Mouse (Mus musculus) kidney, adult 11 months (tissue): ENCODE results near the gene Atpaf1.

Source experiments
- DNase-seq: peaks from one replicate; pipeline ENCODE4 v3.0.0; 2022

The Atpaf1 gene

DNA sequence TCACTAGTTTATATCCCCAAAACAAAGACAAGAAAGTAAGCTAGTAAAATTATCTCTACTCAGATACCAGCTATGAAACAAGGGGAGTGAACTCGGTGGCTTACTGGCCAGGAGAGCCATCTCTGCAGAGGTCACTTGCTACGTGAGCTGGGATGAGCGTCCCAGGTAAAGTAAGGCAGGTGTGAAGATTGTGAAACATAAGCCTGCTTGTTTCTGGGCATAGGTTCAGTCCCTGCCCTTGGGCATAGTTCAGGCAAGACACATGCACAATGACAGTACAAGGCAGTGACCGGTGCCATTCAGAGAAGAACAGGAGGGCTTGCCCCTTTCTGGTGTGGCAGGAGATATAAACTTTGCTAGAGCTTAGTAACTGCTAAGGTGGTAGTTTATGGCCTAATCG, 31.0 kb downstream of the Atpaf1 start:
- no peak for DNase-seq

DNA sequence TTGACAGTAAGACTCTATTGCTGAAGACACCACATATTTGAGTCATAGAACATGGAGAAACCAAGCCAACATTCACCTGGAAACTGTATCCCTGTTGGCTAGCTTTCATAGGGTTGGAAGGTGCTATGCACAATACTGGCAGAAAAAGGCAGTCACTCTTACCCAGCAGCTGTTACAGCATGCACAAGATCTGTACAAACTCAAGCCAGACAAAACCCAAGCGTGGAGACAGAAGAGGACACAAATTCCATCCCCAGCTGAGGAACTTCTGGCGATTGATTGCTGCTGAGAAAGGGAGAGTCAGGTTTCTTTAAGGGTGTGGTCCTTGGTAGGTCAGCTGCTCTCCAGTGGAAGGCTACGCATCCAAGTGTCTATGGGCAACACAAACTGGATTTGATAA, 35.6 kb downstream of the Atpaf1 start:
- no peak for DNase-seq

DNA sequence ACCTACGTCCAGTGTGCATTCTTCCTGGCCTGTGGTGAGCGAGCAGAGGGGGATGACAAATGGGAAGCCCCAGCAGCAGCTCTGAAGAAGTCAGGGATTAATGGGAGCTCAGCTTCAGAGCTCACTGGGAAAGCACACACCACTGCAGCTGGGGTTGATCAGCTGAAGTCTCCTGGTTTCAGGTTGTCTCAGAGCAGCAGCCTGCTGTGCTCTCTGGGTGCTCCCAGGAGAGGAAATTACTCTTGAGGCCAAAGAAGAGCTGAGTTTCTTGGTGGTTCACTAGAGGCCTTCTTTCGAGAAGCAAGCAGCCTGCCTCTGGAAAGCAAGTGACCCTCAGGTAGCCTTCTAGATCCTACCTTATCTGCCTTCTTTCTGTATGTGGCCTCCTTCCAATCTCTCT, 36.3 kb downstream of the Atpaf1 start:
- no peak for DNase-seq

DNA sequence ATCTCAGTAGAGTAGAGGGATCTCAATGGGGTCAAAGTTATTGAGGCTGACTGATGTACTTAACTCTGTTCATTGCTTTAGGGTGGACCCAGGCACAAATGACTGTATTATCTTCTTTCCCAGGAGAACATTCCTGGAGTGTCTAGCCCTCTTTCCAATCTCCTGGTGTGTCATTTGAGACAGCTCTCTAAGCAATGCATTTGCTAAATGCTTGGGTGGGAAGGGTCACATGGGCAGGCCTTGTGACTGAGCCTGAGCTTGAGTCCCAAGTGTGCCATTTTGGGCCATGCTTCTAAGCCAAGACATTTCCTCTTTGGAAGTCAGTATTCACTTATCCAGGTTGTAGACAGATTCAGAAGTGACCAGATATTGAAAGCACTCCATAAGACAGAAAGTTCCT, 36.8 kb downstream of the Atpaf1 start:
- no peak for DNase-seq

DNA sequence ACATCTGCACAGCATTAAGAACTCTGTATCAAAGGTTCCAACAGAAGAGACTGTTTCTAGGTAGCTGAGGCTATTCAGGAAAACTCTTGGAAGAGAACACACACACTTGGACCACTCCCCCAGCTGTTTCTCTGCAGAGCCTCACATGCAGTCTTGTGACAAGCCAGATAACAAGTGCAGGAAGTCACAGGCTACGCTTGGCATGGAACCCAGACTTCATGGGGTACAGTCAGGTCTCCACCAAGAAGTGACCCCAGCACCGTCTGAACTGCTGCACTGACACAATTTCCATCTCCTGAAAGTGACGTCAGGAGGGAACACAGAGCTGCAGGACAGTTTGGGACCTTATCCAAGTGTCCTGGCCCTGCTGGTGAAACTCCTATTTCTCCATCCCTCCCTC, 37.3 kb downstream of the Atpaf1 start:
- no peak for DNase-seq

DNA sequence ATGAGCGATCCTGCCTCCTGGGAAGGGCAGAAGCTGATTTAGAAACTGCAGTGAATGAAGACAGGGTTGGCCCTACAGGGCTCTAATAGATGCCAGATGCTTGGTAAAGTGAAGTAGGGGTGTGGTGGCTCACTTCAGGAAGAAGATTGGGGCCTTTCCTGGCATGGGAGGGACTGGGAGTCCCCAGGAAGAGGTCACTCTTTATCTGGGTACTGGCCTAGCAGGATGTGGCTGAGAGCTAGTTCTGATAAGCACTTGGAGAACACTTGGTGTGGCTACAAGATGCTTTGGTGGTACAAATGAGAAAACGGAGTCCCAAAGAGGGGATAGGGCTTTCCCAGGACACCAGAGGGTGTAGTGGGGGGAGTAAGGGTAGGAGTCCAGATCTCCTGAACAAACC, 39.6 kb downstream of the Atpaf1 start:
- no peak for DNase-seq

DNA sequence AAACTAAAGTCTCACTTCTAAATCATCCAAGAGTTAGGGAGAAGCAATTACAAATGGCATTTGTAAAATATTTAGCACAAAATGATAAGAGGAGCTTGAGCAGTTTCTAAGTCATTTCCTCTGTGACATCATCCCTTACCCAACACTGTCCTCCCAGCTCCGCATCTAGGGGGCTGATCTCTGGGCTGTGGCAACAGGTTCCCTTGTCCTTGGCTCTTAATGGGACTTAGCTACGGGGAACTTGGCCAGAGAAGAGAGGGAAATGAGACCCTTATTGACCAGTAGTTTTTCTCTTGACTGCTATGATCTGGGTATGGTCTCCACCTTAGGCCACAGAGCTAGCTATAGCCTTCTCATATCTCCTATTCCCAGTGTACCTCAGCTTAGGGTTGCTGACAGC, 40.7 kb downstream of the Atpaf1 start:
- DNase-seq, result no peak

DNA sequence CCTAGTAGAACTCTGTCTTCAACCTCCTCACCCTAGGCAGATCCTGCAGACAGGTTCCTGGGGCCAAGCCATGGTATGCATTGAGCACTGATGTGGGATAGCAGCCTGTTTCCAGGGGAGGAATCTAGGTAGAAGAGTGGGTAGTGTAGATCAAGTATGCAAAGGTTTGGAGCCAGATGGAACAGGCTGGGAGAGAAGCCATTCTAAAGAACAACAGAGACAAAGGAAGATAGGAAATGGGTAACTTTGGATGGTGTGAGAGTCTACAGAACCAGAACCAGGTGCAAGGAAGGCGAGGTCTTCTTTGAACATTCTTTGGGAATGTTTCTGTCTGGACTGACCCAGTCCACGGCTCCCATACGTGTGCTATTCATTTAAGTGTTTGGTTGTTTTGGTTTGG, 42.5 kb downstream of the Atpaf1 start:
- no peak for DNase-seq

DNA sequence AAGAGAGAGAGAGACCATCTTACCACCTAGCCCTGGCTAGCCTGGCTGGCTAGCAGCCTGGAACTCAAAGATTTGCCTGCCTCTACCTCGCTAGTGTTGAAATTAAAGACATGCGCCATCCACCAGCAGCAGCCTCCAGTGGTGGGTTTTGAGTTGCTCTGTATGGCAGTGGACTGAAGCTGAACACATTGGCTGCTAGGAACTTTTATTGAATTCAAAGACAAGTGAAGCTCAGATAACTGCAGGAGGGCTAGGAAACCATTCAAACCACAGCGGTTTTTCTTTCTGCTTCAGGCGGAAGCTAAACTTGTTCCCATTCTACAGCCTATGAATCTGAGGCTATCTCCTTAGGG, 42.9 kb downstream of the Atpaf1 start:
- no peak for DNase-seq

DNA sequence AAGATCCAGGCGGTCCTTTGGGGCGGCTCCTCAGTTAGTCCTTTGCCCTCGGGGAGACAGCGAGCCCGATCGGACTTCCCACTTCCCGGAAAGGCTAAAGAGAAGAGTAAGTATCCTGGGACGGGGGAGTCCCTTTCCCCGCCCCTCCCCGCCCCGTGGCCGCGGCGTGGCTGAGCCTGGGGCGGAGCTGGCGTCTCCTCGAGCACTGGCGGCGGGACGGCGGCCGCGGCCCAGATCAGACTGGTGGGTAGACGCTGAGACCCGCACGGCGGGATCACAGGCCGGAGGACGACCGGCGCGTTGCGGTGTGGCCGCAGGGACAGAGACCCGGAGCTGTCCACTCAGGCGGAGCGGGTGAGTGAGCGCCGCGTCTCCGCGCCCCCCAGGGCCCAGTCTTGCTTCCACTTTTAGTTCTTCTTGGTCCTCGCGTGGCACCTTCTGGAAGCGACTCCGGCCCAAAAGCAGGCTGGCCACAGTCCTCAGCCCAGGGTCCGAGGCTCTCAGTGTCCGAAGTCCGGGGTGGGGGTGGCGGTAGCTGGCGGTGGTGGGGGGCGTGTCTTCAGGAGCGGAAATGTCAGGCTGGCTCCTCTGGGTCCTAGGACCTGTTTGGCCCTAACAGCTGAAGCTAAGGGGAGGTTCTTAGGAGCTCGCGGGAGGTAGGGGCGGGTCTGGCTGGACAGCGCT, 43.4 kb downstream of the Atpaf1 start, which contains the start of gene Mob3c:
Gene Mob3c, plus strand, starts transcription at position 205 of the 684 bp plus-strand sequence.
- DNase-seq, result peak; percentile 88

DNA sequence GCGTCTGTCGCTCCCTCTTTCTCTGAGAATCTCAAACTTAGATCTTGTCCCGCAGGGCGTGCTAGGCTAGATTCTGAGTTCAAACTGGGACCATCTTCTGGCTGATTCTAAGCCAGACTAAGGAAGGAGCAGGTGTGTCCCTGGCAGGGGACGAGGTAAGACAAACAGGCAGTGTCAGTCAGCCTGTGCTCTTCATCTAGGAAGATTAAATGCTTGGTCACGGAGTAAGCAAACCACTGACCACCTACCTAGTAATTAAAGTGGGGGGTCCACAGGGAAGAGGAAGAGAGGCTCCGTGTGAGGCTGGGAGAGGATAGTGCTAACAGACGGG, 43.9 kb downstream of the Atpaf1 start:
- no peak for DNase-seq

DNA sequence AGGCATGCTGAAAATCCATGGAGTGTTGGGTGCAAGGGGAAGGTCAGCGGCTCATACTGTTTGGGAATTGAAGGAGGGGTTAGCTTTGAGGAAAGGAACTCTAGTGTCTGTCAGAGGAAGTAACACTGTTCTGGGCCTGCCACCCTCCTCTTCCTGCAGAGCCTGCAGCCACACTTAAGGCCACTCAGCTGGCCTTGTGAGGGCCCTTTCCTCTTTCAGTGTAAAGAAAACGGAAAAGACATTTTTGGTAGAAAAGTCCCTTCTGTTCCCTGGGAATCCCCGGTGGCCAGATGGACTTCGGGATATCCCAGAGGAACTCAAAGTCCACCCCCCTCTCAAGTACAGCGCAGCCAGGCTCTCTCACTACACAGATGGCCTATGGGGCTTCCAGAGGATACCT, 45.9 kb downstream of the Atpaf1 start:
- DNase-seq, result no peak

DNA sequence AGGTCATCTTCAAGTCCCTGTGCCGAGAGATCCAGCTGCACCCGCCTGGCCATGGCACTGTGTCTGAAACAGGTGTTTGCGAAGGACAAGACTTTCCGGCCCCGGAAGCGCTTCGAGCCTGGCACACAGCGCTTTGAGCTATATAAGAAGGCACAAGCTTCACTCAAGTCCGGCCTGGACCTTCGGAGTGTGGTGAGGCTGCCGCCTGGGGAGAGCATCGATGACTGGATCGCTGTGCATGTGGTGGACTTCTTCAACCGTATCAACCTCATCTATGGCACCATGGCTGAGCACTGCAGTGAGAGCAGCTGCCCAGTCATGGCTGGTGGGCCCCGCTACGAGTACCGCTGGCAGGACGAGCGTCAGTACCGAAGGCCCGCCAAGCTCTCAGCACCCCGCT, 46.6 kb downstream of the Atpaf1 start:
- no peak for DNase-seq

DNA sequence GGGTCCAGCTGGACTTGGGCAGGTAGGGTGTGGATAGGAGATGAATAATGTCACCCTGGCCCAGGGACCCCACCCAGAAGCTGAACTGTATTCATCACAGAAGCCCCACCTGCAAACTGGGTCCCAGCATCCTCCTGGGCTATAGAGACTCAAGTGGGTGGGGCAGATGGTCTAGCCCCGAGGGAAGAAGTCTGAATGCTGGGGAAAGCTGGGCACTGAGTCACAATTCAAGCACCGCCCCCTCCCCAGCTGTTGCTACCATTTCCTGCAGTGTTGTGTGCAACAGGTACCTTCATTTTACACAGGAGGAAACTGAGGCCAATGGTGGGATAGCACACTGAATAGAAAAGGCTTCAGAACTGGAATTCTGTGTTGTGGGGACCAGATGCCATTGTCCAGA, 47.4 kb downstream of the Atpaf1 start:
- no peak for DNase-seq

DNA sequence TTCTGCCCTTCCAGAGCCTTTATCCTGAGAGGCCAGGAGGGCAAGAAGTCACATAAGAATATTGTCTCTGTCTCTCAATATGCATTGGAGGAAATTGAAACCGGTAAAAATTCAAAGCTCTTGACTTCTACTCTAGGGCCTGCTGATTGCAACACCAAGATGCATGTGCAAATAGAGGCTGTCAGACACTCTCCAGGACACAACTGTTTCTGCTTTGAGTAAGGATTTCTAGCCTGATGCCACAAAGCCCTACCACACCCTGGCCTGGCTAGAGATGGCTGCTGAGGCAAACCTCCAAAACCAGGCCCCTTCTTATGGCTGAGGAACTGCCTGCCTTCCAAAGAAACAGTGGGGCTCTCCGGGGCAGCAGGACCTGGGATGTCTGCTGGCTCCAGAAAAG, 51.0 kb downstream of the Atpaf1 start:
- DNase-seq, result no peak

DNA sequence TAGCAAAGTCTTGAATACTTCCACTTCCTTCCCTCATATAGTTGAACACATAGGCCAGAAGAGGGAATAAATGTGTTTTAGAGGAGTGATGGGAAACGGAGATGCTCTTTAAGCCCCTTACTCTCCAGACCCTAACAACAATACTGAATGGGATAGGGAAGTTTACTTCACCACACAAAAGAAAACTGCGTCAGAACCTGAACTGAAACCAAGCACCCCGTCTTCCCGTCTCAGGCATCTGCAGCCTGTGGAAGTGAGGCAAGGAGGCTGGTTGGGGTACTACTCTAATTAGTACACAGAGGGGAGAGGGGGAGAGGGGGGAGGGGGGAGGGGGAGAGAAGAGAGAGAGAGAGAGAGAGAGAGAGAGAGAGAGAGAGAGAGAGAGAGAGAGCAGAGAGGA, 53.6 kb downstream of the Atpaf1 start:
- no peak for DNase-seq

DNA sequence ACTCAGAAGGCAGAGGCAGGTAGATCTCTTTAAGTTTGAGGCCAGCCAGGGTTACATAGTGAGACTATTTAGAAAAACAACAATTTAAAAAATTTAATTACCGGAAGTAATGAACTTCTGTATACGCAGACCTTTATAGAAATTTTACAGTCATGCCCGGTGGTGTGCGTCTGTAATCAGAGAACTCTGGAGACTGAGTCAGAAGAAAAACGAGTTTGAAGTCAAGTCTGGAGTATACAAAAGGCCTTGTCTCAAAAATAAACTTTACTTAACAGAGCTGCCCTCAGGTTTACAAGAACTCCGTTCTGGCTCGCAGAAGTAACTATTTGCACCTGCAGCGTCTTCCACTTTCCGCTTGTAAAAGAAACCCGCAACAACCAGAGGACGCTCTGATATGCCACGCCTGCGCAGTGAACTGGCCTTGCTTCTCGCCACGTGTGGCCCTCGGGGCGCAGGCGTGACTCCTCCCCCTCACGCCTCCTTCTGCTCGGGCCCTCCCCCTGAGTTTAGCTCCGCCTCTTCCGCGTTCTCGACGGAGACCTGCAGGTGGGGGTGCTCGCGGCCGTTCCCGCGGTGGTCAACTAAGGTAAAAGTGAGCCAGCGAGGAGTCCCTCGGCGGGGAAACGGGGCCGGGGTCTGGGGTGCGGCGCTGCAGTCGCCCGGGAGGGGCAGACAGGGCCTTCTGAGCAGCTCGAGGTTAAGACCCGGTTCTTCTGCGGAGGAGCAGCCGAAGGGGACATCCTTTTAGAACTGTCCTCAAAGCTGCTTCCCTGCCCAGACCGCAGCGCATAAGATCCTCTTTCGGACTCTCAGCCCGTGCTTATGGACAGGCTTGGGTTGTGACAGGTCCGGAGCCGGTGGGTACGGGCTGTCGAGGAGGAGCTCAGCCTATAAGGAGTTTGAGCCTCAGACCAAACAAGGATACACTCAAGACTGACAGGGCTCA, 54.4 kb downstream of the Atpaf1 start, which contains the start of gene Mknk1:
Gene Mknk1, plus strand, starts transcription at position 503 of the 946 bp plus-strand sequence.
- DNase-seq, result peak; percentile 92

DNA sequence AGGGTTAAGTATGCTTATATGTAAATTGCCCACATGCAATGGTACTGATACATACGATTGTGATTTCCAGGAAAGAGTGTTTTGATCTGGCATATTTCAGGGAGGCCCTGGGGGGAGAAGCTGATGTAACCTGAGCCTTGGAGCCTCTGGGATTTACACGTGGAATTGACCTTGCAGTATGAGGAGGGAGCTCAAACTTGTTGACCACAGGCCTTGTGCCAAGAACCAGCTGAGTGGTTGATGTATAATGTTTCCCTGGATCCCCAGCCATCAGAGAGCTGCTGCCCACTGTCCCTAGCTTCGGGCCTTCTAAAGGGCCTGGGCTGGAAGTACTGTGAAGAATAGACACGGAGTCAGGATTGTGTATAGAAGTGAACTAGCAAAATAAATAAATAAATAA, 55.3 kb downstream of the Atpaf1 start:
- peak; percentile 43 for DNase-seq

DNA sequence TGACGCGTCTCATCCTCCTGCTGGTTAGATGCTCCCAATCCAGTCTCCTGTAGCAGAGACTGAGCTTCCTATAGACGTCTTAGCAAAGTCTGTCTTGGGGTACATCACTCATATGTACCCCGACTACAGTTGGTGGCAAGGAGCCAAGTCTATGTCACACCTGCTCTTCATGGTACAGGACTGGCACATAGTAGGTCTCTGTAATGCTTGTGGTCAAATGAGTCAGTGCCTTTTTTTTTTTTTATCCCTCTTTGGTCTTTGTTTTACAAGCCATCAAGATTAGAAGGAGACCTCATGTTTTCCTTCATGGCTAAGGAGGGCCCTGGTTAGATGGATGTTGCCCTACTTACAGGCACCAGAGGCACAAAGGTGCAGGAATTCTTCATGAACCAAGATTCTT, 56.2 kb downstream of the Atpaf1 start:
- no peak for DNase-seq

DNA sequence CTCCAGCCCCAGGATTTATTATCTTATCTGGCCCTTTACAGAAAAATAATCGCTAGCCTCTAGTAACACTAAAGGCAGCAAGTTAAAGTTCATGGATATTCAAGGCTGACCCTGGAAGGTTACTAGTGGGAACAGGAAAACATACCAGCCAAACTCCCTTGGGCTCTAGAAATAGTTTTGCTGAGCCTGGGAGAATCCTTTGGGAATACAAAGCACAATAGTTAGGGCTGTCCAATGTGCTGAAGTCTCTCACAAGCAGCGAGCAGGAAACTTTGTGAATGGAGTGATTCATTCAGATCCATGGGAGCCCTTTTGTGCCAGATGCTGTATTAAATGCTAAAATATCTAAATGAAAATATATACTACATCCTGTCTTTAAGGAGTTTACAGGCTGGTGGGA, 62.0 kb downstream of the Atpaf1 start:
- DNase-seq, result no peak

DNA sequence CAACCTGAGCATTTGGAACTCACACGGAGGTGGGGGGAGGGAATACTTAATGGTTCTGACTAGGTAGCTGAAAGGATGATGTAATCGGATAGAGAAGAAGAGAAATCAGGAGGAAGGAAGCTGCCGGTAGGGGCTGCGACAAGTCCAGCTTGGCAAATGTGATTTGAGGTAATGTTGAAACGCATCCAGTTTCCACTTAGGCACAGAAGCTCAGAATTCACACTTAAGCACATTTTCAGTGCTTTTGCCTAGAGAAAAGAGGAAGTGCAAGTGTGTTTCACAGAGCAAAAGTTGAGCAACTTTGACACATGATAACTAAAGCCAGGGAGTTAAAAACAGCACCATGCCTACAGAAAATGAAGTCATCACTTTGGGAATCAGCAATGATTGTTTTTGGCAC, 62.8 kb downstream of the Atpaf1 start:
- no peak for DNase-seq

DNA sequence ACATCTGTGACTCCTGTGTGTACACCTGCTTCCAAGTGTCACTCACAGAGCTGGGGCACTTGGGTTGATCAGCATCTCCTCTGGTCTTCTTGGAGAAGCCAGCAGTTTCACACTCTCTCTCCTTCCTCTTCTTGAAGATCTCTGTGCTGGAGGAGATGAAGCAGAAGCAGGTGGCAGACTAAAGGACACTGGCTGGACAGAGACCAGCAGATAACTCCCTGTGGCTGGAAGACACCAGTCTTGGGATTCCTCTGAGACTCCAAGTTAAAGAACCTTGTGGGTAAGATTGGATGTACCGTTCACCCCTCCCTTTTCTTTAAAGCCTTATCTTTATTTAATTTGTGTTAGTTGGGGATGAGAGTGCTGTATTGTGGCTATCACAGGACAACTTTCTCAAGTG, 63.5 kb downstream of the Atpaf1 start:
- DNase-seq, result no peak

DNA sequence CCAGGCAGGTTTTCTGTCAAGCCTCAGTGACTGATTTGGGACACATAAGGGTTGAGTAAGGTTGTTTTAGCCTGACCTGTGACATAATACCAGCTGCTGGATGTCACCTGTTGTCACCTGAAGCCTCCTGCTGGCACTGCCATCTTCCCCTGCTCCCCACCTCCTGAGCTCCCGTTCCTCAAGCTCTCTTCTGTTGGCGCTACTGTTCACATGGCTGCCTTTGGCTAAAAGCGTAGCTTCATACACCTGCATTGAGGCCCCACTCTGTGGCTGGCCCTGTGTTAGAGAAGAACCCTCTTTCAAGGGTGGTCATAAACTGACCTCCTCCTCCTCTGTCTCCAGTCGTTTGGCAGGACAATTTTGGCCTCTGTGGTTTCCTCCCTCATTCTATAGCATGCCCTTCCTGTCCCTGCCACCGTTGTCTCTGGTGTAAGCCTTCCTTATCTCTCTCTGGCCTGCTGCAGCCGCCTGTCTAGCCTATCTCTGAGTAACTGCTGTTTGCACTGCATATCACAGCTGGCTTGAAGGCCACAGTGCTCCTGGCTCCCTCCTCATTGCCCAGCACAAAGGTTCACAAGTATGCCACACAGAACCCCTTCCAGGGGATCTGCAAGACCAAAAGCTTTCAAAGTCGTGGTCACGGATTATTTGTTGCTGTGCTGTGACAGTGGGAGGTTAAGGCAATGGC, 64.5 kb downstream of the Atpaf1 start:
- DNase-seq, result no peak

DNA sequence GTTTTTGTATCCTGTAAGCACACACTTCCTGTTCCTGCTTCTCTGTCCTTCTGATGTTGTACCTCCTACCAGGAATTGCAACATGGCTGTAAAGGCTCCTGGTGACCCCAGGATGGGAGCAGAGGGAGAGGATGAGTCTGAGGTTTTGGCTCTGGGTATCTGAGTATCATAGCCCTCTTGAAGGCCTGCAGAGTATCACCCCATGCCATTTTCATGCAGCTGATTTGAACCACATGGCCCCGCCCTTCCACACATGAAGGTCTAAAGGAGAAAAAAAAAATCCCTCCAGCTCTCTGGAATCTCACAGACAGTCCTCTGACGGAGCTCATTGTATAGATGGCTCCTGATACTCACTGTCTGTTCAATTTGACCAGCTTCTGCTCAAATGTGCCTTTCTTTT, 65.5 kb downstream of the Atpaf1 start:
- DNase-seq, result no peak
